Mouse (Mus musculus): ENCODE results near the gene Mcf2l. TPM values are rescaled to one million over a fixed set of nuclear protein-coding genes. Genes with fewer than 3 reads are reported as not detected.
A peak's percentile ranks its signal among the peaks of the same experiment; 100 is the strongest.

The Mcf2l gene
- polyA plus RNA-seq, 1 experiment from 2014 or later: 44.2 TPM

GRCm38 (mm10) chr8:12869661-12870060 lies 3.9 kb upstream of the Mcf2l start:
- Histone ChIP-seq H3K27ac (ENCODE audit: low read depth, low read length) (no peak overlapping the region), H3K9me3 (ENCODE audit: control insufficient read depth, low read length) (no peaks in the 10 kb centered on the region)

GRCm38 (mm10) chr8:12870656-12871055 lies 3.0 kb upstream of the Mcf2l start:
- no peaks in the 10 kb centered on the region for H3K27me3 ChIP-seq (ENCODE audit: control insufficient read depth, insufficient read depth, low read length)
- no peaks in the 10 kb centered on the region for H3K9me3 ChIP-seq (ENCODE audit: control insufficient read depth, low read length)
- peak overlapping the region; percentile 90; the same call in 1 of the 2 replicates for H3K27ac ChIP-seq (ENCODE audit: low read depth, low read length)
- H3K36me3 ChIP-seq (ENCODE audit: control insufficient read depth, insufficient read depth, low read length): no peaks in the 10 kb centered on the region
- H3K4me2 ChIP-seq: no peak overlapping the region
- H3K4me3 ChIP-seq (ENCODE audit: low read depth, low read length): no peak overlapping the region
- peak overlapping the region; percentile 60; the same call in 1 of the 2 replicates for H3K9ac ChIP-seq (ENCODE audit: low read length)
- no peak for ATAC-seq (ENCODE audit: low FRiP score)
- 86% methylated on average over 5 of the region's 5 CpGs for WGBS
- peaks cover 35% of the 10 kb centered on the region for H3K4me1 ChIP-seq (ENCODE audit: control insufficient read depth, insufficient read depth, low read length)
- DNase-seq (ENCODE audit: low spot score, missing footprints): no peak

More at GRCm38 (mm10) chr8:12869661-12870060, 3.9 kb upstream of the Mcf2l start:
- Histone ChIP-seq H3K9ac (ENCODE audit: low read length) (no peak overlapping the region), H3K4me2 (no peak overlapping the region), H3K36me3 (ENCODE audit: control insufficient read depth, insufficient read depth, low read length) (no peaks in the 10 kb centered on the region), H3K4me1 (ENCODE audit: control insufficient read depth, insufficient read depth, low read length) (peaks cover 29% of the 10 kb centered on the region), H3K4me3 (ENCODE audit: low read depth, low read length) (no peak overlapping the region), H3K27me3 (ENCODE audit: control insufficient read depth, insufficient read depth, low read length) (no peaks in the 10 kb centered on the region)
- WGBS: 84% methylated on average over 3 of the region's 3 CpGs
- DNase-seq (ENCODE audit: low spot score, missing footprints) (no peak), ATAC-seq (ENCODE audit: low FRiP score) (no peak)

GRCm38 (mm10) chr8:12871461-12871860 lies 2.1 kb upstream of the Mcf2l start:
- Histone ChIP-seq H3K36me3 (ENCODE audit: control insufficient read depth, insufficient read depth, low read length) (no peaks in the 10 kb centered on the region), H3K27me3 (ENCODE audit: control insufficient read depth, insufficient read depth, low read length) (no peaks in the 10 kb centered on the region), H3K4me1 (ENCODE audit: control insufficient read depth, insufficient read depth, low read length) (peaks cover 42% of the 10 kb centered on the region), H3K27ac (ENCODE audit: low read depth, low read length) (peak overlapping the region; percentile 90), H3K9ac (ENCODE audit: low read length) (peak overlapping the region; percentile 60), H3K4me3 (ENCODE audit: low read depth, low read length) (no peak overlapping the region), H3K9me3 (ENCODE audit: control insufficient read depth, low read length) (no peaks in the 10 kb centered on the region), H3K4me2 (peak overlapping the region; percentile 30)
- WGBS: 3% methylated on average over 5 of the region's 5 CpGs
- DNase-seq (ENCODE audit: low spot score, missing footprints): peak; percentile 93
- ATAC-seq (ENCODE audit: low FRiP score): peak; percentile 65

GRCm38 (mm10) chr8:12872983-12873356 lies 636 bp upstream of the Mcf2l start:
- peak; percentile 8 for ATAC-seq (ENCODE audit: low FRiP score)
- peaks cover 42% of the 10 kb centered on the region for H3K4me1 ChIP-seq (ENCODE audit: control insufficient read depth, insufficient read depth, low read length)
- peak overlapping the region; percentile 77 for H3K9ac ChIP-seq (ENCODE audit: low read length)

GRCm38 (mm10) chr8:12874194-12874791 lies 687 bp downstream of the Mcf2l start:
- WGBS: 21% methylated on average over 8 of the region's 8 CpGs
- Histone ChIP-seq H3K36me3 (ENCODE audit: control insufficient read depth, insufficient read depth, low read length) (no peaks in the 10 kb centered on the region), H3K9me3 (ENCODE audit: control insufficient read depth, low read length) (no peaks in the 10 kb centered on the region), H3K4me1 (ENCODE audit: control insufficient read depth, insufficient read depth, low read length) (peaks cover 42% of the 10 kb centered on the region), H3K9ac (ENCODE audit: low read length) (peak overlapping the region; percentile 77), H3K4me3 (ENCODE audit: low read depth, low read length) (peak overlapping the region; percentile 56), H3K27ac (ENCODE audit: low read depth, low read length) (no peak overlapping the region; the same call in 1 of the 2 replicates), H3K4me2 (peak overlapping the region; percentile 88), H3K27me3 (ENCODE audit: control insufficient read depth, insufficient read depth, low read length) (no peaks in the 10 kb centered on the region)
- ATAC-seq (ENCODE audit: low FRiP score): peak; percentile 36
- DNase-seq (ENCODE audit: low spot score, missing footprints): peak; percentile 89

More at GRCm38 (mm10) chr8:12872983-12873356, 636 bp upstream of the Mcf2l start:
- Histone ChIP-seq H3K27me3 (ENCODE audit: control insufficient read depth, insufficient read depth, low read length) (no peaks in the 10 kb centered on the region), H3K9me3 (ENCODE audit: control insufficient read depth, low read length) (no peaks in the 10 kb centered on the region), H3K4me2 (peak overlapping the region; percentile 88), H3K36me3 (ENCODE audit: control insufficient read depth, insufficient read depth, low read length) (no peaks in the 10 kb centered on the region), H3K4me3 (ENCODE audit: low read depth, low read length) (peak overlapping the region; percentile 56), H3K27ac (ENCODE audit: low read depth, low read length) (peak overlapping the region; percentile 35; the same call in 1 of the 2 replicates)
- DNase-seq (ENCODE audit: low spot score, missing footprints): no peak
- WGBS: 6% methylated on average over 8 of the region's 9 CpGs

GRCm38 (mm10) chr8:12874971-12875370 lies 1.4 kb downstream of the Mcf2l start:
- Histone ChIP-seq H3K4me3 (ENCODE audit: low read depth, low read length) (no peak overlapping the region), H3K9ac (ENCODE audit: low read length) (no peak overlapping the region), H3K27ac (ENCODE audit: low read depth, low read length) (no peak overlapping the region), H3K27me3 (ENCODE audit: control insufficient read depth, insufficient read depth, low read length) (no peaks in the 10 kb centered on the region), H3K4me2 (peak overlapping the region; percentile 88; the same call in 1 of the 2 replicates), H3K4me1 (ENCODE audit: control insufficient read depth, insufficient read depth, low read length) (peaks cover 42% of the 10 kb centered on the region), H3K36me3 (ENCODE audit: control insufficient read depth, insufficient read depth, low read length) (0 out of 2 replicates have a peak, but pooled peaks cover under 1% of the 10 kb centered on the region), H3K9me3 (ENCODE audit: control insufficient read depth, low read length) (no peaks in the 10 kb centered on the region)
- 79% methylated on average over 4 of the region's 4 CpGs for WGBS
- ATAC-seq (ENCODE audit: low FRiP score) (no peak), DNase-seq (ENCODE audit: low spot score, missing footprints) (peak; percentile 71)

- Histone ChIP-seq H3K27me3 (ENCODE audit: control insufficient read depth, insufficient read depth, low read length) (no peaks in the 10 kb centered on the region), H3K9me3 (ENCODE audit: control insufficient read depth, low read length) (no peaks in the 10 kb centered on the region), H3K27ac (ENCODE audit: low read depth, low read length) (no peak overlapping the region), H3K4me1 (ENCODE audit: control insufficient read depth, insufficient read depth, low read length) (peaks cover 27% of the 10 kb centered on the region), H3K9ac (ENCODE audit: low read length) (no peak overlapping the region), H3K36me3 (ENCODE audit: control insufficient read depth, insufficient read depth, low read length) (0 out of 2 replicates have a peak, but pooled peaks cover 2% of the 10 kb centered on the region), H3K4me3 (ENCODE audit: low read depth, low read length) (no peak overlapping the region), H3K4me2 (no peak overlapping the region)
- 85% methylated on average over 6 of the region's 6 CpGs for WGBS
- ATAC-seq (ENCODE audit: low FRiP score): no peak
- DNase-seq (ENCODE audit: low spot score, missing footprints): peak; percentile 65
These were observed 3.5 kb downstream of the Mcf2l start for GRCm38 (mm10) chr8:12877126-12877525.

- no peak overlapping the region for H3K4me3 ChIP-seq (ENCODE audit: low read depth, low read length)
- no peaks in the 10 kb centered on the region for H3K9me3 ChIP-seq (ENCODE audit: control insufficient read depth, low read length)
- H3K27me3 ChIP-seq (ENCODE audit: control insufficient read depth, insufficient read depth, low read length): no peaks in the 10 kb centered on the region
- WGBS: 92% methylated on average over 6 of the region's 6 CpGs
- H3K4me2 ChIP-seq: no peak overlapping the region
- DNase-seq (ENCODE audit: low spot score, missing footprints) (peak; percentile 23), ATAC-seq (ENCODE audit: low FRiP score) (no peak)
- H3K4me1 ChIP-seq (ENCODE audit: control insufficient read depth, insufficient read depth, low read length): peaks cover 14% of the 10 kb centered on the region
- H3K36me3 ChIP-seq (ENCODE audit: control insufficient read depth, insufficient read depth, low read length): peaks cover 6% of the 10 kb centered on the region; the same call in 1 of the 2 replicates
- no peak overlapping the region for H3K9ac ChIP-seq (ENCODE audit: low read length)
- H3K27ac ChIP-seq (ENCODE audit: low read depth, low read length): no peak overlapping the region
These were observed 6.6 kb downstream of the Mcf2l start for GRCm38 (mm10) chr8:12880163-12880562.
